ENCODE assay signal across 15 mouse cellular contexts in genomic region chr8:114979671-114980070, GRCm38 (mm10).
"Had no signal": no experiment of that assay in that cellular context is flagged by ENCODE, and none has a peak within 500 bp of the region (broad histone marks: within the 10 kb centered on the region; RNA-seq: fewer than 3 reads in every experiment).

No protein-coding gene starts in this region.

- H3K4me1 ChIP-seq: lung, embryonic 15.5 days; megakaryocyte, embryonic 14.5 days; midbrain, embryonic 13.5 days; midbrain, embryonic 15.5 days; stomach, embryonic 15.5 days had no signal

- H3K4me3 ChIP-seq: lung, embryonic 15.5 days; megakaryocyte, embryonic 14.5 days; midbrain, embryonic 13.5 days; midbrain, embryonic 15.5 days; neural tube, embryonic 12.5 days; stomach, embryonic 15.5 days had no signal

- DNase-seq: lung, adult 2 months; lung, postnatal 14 days; lung, postnatal 36 days; right cerebral cortex, postnatal 14 days; thymus, adult 2 months; thymus, postnatal 25 days; thymus, postnatal 4 days had no signal

- H3K36me3 ChIP-seq: lung, embryonic 15.5 days; midbrain, embryonic 13.5 days; midbrain, embryonic 15.5 days; neural tube, embryonic 12.5 days; stomach, embryonic 15.5 days had no signal

- H3K27me3 ChIP-seq: lung, embryonic 15.5 days; megakaryocyte, embryonic 14.5 days; midbrain, embryonic 13.5 days; midbrain, embryonic 15.5 days; neural tube, embryonic 12.5 days; stomach, embryonic 15.5 days had no signal

- H3K27ac ChIP-seq: lung, embryonic 15.5 days; macrophage; midbrain, embryonic 13.5 days; midbrain, embryonic 15.5 days; neural tube, embryonic 12.5 days; stomach, embryonic 15.5 days; stomach, postnatal 0 days had no signal
